Mouse (Mus musculus): ENCODE data around the gene Fam43b.

Gene Fam43b

GRCm38 (mm10) chr4:138347280-138347679, 49.0 kb downstream of the Fam43b start:
- no peak for DNase-seq

- DNase-seq: peak in 1 of 2 experiments; percentile 58
These were observed 51.3 kb downstream of the Fam43b start for GRCm38 (mm10) chr4:138344891-138345545.
